Mouse (Mus musculus): Measurements from ENCODE around the gene Uhrf1bp1l. TPM values are rescaled to one million over a fixed set of nuclear protein-coding genes. Genes with fewer than 3 reads are reported as not detected.
A peak's percentile ranks its signal among the peaks of the same experiment; 100 is the strongest.

Uhrf1bp1l gene
- total RNA-seq, 2 experiments from 2014 or later, result 40.3 to 46.9 TPM

GRCm38 (mm10) chr10:89832334-89832733 lies 87.5 kb downstream of the Uhrf1bp1l start:
- peak; percentile 22; the same call in 1 of the 2 replicates for ATAC-seq (replicated peaks; ENCODE audit: poor library complexity, severe bottlenecking)

GRCm38 (mm10) chr10:89833166-89833565 lies 88.4 kb downstream of the Uhrf1bp1l start:
- ATAC-seq (replicated peaks; ENCODE audit: poor library complexity, severe bottlenecking), result no peak

- no peak for ATAC-seq (replicated peaks; ENCODE audit: poor library complexity, severe bottlenecking)
These were observed 92.7 kb downstream of the Uhrf1bp1l start for GRCm38 (mm10) chr10:89837476-89837875.

- ATAC-seq (replicated peaks; ENCODE audit: poor library complexity, severe bottlenecking), result no peak
These were observed 94.0 kb downstream of the Uhrf1bp1l start for GRCm38 (mm10) chr10:89838834-89839233.

- no peak for ATAC-seq (replicated peaks; ENCODE audit: poor library complexity, severe bottlenecking)
These were observed 106.2 kb downstream of the Uhrf1bp1l start for GRCm38 (mm10) chr10:89850951-89851350.

- no peak for ATAC-seq (replicated peaks; ENCODE audit: poor library complexity, severe bottlenecking)
These were observed 110.6 kb downstream of the Uhrf1bp1l start for GRCm38 (mm10) chr10:89855251-89855875.

- ATAC-seq (replicated peaks; ENCODE audit: poor library complexity, severe bottlenecking), result no peak
These were observed 111.5 kb downstream of the Uhrf1bp1l start for GRCm38 (mm10) chr10:89856286-89856685.

GRCm38 (mm10) chr10:89868211-89868610 lies 123.4 kb downstream of the Uhrf1bp1l start:
- ATAC-seq (replicated peaks; ENCODE audit: poor library complexity, severe bottlenecking), result no peak

- ATAC-seq (replicated peaks; ENCODE audit: poor library complexity, severe bottlenecking), result peak; percentile 54
These were observed 124.0 kb downstream of the Uhrf1bp1l start for GRCm38 (mm10) chr10:89868836-89869235.

Other genes with a start within 250 kb of the Uhrf1bp1l start
- gene Nr1h4, start 211.4 kb upstream of the Uhrf1bp1l start, total RNA-seq (2014; fragmentation: Nextera tagmentation), result not detected in 2 replicates
- not detected in 2 replicates for gene Nr1h4, start 211.4 kb upstream of the Uhrf1bp1l start, total RNA-seq (2017)
- not detected in 2 replicates for gene Slc17a8, start 123.7 kb upstream of the Uhrf1bp1l start, total RNA-seq (2014; fragmentation: Nextera tagmentation)
- not detected in 2 replicates for gene Slc17a8, start 123.7 kb upstream of the Uhrf1bp1l start, total RNA-seq (2017)
- 19.8 and 28.0 TPM in 2 replicates for gene Scyl2, start 58.7 kb upstream of the Uhrf1bp1l start, total RNA-seq (2014; fragmentation: Nextera tagmentation)
- gene Scyl2, start 58.7 kb upstream of the Uhrf1bp1l start, total RNA-seq (2017), result 23.7 and 27.2 TPM in 2 replicates
- gene Actr6, start 12.7 kb upstream of the Uhrf1bp1l start, total RNA-seq (2014; fragmentation: Nextera tagmentation), result 17.4 and 24.6 TPM in 2 replicates
- 26.8 and 30.5 TPM in 2 replicates for gene Actr6, start 12.7 kb upstream of the Uhrf1bp1l start, total RNA-seq (2017)
- gene Anks1b, start 128.5 kb downstream of the Uhrf1bp1l start, total RNA-seq (2014; fragmentation: Nextera tagmentation), result not detected in 2 replicates
- not detected in 2 replicates for gene Anks1b, start 128.5 kb downstream of the Uhrf1bp1l start, total RNA-seq (2017)

Measured in granulocyte monocyte progenitor cell, adult 5-6 weeks (primary cell).